Mouse (Mus musculus): ENCODE data around the gene Dbnl.
"Not testable (repeated sequence)": the region's sequence is repeated elsewhere in the genome, so short reads cannot be mapped to it uniquely, and the experiment has no call there.

Gene Dbnl

DNA sequence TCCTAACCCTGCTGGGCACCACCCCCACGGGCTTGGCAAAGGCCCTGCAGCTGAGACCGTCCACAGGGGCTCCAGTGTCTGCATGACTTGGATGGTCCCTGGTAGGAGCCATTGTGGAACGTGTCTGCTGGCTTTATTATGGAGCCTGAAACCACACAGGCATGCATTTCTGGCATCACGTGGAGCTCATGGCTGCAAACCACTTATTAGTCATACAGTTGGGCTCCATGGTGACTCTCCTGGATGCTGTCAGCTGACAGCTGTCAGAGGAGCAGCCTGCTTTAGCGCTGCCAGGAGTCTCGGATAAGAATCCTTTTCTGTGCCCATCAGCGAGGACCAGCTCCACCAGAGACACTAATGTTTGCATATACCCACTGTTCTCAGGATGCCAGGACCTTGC is 7.4 kb downstream of the Dbnl start:
- no peak for DNase-seq (ENCODE audit: low spot score in 2 of 2)

DNA sequence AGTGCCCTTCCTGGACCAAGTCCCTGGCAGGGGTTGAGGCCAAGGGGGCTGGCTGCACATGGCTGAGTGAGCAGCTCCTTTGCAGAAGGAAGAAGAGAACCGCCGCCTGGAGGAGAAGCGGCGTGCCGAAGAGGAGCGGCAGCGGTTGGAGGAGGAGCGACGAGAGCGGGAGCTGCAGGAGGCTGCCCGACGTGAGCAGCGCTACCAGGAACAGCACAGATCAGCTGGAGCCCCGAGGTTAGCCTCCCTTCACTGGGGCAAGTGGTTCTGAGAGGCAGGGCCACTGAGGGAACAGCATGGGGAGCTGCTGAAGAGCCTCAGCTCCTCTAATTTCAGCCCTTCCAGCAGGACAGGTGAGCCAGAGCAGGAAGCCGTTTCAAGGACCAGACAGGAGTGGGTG is 8.7 kb downstream of the Dbnl start:
- DNase-seq (ENCODE audit: low spot score in 2 of 2): no peak

DNA sequence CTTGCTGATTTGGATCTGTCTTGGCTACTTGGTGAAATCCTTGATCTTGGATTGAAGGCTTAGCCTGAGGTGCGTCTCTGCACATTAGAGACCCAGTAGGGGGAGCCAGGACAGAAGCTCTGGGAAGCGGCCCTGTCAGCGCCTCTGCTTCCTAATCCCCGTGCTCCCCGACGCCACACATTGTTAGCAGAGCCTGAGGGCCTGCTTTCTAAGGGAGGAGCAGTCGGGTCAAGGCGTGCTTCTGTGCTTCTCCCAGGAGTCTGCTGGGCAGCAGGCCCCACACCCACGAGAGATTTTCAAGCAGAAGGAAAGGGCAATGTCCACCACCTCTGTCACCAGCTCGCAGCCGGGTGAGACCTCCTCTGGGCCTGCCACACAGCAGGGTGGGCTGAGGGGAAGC is 9.1 kb downstream of the Dbnl start:
- no peak for DNase-seq (ENCODE audit: low spot score in 2 of 2)

DNA sequence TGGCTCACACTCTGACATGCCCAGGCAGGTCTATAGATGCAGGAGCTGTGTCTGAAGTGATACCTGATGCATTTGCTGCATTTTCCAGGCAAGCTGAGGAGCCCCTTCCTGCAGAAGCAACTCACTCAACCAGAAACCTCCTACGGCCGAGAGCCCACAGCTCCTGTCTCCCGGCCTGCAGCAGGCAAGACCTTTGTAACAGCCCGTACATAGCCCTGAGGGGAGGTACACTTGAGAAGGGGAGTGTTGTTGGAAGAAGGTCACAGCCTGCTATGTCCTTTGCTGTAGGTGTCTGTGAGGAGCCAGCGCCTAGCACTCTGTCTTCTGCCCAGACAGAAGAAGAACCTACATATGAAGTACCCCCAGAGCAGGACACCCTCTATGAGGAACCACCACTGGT is 9.6 kb downstream of the Dbnl start:
- no peak for DNase-seq (ENCODE audit: low spot score in 2 of 2)

- DNase-seq (ENCODE audit: low spot score in 2 of 2): no peak
Observed at GRCm38 (mm10) chr11:5799621-5800490, 11.6 kb downstream of the Dbnl start.

- no peak for DNase-seq (ENCODE audit: low spot score in 2 of 2)
Observed at GRCm38 (mm10) chr11:5801511-5801910, 13.2 kb downstream of the Dbnl start.

DNA sequence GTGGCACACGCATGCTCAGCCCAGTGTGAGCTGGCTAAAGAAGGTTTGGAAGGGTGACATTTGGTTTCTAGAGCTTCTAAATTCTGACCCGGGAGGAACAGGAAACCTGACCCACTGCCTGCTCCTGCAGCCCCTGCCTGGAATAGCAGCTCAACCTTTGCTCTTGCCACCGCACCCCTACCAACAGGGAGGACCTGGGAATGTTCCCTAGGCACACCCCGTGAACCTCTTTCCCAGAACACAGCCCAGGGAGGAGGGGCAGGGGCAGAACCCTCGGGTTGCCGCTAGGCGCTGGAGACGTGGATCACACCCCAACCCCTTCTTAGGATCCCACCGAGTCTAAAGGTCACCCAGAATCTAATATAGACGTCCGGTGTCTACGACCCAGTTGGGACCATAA is 13.7 kb downstream of the Dbnl start:
- no peak for DNase-seq (ENCODE audit: low spot score in 2 of 2)

- DNase-seq (ENCODE audit: low spot score in 2 of 2): no peak
Observed at GRCm38 (mm10) chr11:5802457-5803217, 14.3 kb downstream of the Dbnl start.

GRCm38 (mm10) chr11:5803551-5803981 is 15.3 kb downstream of the Dbnl start, which contains the start of gene Pgam2:
Pgam2 (minus strand) TSS chr11:5803733.
- DNase-seq (ENCODE audit: low spot score in 2 of 2): no peak

- DNase-seq (ENCODE audit: low spot score in 2 of 2): no peak
Observed at GRCm38 (mm10) chr11:5804174-5804573, 15.9 kb downstream of the Dbnl start.

- DNase-seq (ENCODE audit: low spot score in 2 of 2): no peak
Observed at GRCm38 (mm10) chr11:5805711-5806110, 17.4 kb downstream of the Dbnl start.

DNA sequence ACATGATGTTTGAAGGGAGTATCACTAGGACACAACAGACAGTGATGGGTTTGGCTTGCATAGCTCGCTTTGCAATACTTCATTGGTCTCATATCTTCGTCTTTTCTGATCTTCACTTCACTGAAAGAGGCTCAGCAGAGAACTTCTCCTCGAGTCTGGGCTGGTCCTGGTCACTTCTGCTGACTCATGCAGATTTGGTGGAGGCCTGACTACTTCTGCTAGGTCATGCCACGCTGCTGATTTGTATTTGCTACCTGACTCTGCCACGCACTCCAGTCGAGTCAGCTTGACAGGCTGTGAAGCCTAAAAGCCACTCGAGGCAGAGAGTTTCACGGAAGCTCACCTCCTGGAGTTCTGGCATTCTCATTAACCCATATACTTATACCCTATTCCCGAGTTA is 19.7 kb downstream of the Dbnl start:
- DNase-seq (ENCODE audit: low spot score in 2 of 2): no peak

DNA sequence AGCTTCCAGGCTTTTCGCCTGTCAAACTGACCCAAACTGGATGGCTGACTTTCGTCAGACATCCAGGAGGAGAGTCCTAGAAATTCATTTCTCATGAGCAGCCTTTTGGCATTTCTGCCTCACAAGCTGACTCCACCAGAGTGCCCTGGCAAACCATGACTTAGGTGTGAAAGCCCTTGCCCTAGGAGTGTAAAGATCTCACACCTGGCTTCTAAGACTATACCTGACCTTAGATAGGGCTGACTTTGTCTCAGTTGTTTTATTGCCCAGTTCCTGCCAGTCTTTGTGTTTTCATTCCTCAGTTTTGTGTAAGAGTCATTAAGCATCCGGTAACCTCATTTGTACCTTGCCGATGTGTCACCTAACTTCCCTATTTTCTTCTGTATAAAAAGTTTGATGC is 21.2 kb downstream of the Dbnl start:
- DNase-seq (ENCODE audit: low spot score in 2 of 2): not testable (repeated sequence)

GRCm38 (mm10) chr11:5813381-5813780 is 25.1 kb downstream of the Dbnl start:
- no peak for DNase-seq (ENCODE audit: low spot score in 2 of 2)

DNA sequence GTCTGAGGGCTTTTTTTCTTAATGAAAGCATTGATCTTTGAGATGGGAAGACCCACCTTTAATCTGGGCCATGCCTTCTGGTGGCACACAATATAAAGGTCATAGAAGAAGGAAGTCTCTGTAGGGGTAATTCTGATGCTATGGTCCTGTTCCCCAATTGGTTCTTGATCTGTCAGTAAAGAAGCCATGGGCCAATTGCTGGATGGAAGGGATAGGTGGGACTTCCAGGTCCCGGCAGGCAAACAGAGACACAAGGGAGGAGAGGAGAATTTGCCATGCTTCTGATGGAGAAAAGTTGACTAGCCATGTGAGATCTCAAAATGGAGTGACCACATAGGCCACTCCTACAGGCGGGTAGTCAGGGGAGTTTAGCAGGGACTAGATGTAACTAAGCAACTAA is 30.9 kb downstream of the Dbnl start:
- DNase-seq (ENCODE audit: low spot score in 2 of 2): no peak

GRCm38 (mm10) chr11:5825432-5825831 is 37.1 kb downstream of the Dbnl start:
- DNase-seq (ENCODE audit: low spot score in 2 of 2): no peak

DNA sequence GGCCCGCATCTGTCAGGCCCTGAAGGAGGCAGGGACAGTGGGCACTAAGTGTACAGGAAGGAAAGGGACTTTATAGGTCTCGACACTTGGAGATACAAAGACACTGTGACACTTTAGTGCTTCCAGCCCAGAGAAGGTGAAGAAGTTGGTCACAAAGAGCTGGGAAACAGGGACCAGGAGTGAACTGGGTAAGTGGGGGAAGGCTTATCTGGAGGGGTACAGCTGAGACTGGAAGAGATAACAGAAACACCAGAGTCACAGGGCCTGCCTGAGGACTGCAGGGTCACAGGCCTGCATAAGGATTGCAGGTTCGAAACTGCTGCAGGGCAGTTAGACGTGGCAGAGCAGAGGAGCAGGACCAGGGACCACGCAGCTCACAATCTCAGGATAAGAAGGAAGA is 39.6 kb downstream of the Dbnl start:
- DNase-seq (ENCODE audit: low spot score in 2 of 2): no peak

GRCm38 (mm10) chr11:5828509-5829191 is 40.4 kb downstream of the Dbnl start:
- no peak for DNase-seq (ENCODE audit: low spot score in 2 of 2)

- DNase-seq (ENCODE audit: low spot score in 2 of 2): no peak
Observed at GRCm38 (mm10) chr11:5829327-5829726, 41.0 kb downstream of the Dbnl start.

DNA sequence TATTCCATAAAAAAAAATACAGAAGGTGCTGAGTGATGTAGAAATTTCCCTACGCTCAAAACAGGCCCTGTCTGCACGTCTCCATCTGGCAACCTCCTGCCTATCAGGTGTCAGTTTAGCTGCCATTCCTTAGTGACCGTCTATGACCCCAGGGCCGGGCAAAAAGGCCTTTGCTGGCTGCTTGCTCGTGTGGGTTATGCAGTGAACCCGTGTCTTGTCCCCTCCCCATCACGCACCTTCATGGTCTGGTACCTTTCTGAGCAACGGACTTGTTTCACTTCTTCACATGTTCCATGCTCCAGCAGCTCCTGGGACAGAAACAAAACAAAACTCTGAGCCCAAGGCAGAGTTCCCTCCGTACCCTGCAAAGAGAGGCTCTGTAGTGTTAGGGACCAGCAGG is 46.2 kb downstream of the Dbnl start:
- DNase-seq (ENCODE audit: low spot score in 2 of 2): no peak

DNA sequence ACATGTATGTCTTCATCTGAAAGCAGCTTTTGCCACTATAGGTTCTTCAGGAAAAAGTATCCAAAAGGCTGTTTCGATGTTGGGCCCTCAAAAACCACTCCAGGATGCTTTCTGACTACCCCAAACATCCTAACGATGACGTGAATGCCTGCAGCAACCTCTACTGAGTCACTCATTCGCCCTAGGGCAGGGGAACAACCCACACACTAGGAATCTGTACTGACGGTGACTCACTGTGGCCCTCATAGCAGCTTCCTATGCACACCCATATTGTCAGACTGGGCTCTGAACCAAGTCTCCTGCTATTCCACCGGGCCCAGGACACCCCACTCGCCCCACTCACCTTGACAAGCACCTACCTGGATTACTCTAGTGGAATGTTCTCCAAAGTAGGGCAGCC is 46.8 kb downstream of the Dbnl start:
- DNase-seq (ENCODE audit: low spot score in 2 of 2): no peak

- DNase-seq (ENCODE audit: low spot score in 2 of 2): no peak
Observed at GRCm38 (mm10) chr11:5836126-5836525, 47.8 kb downstream of the Dbnl start.

All from spleen, postnatal 14 days (tissue).